Mouse (Mus musculus) brain, embryonic 14.5 days (tissue): Measurements from ENCODE around the gene Scamp3.

Experiments used
- CTCF ChIP-seq: fragments of 200-500 bp; IDR thresholded peaks from 2 replicates; pipeline ENCODE4 v1.5.1; 2012; ENCODE audit warnings: inconsistent platforms, mild to moderate bottlenecking, moderate library complexity, borderline replicate concordance; ENCODE audit not compliant: insufficient read depth, insufficient read length; ENCODE audit errors: extremely low read depth
- POLR2A ChIP-seq: fragments of 200-500 bp; IDR thresholded peaks from 2 replicates; pipeline ENCODE4 v1.6.1; 2012; ENCODE audit warnings: mild to moderate bottlenecking, inconsistent platforms, borderline replicate concordance; ENCODE audit not compliant: poor library complexity, insufficient read depth, insufficient read length, severe bottlenecking; ENCODE audit errors: extremely low read depth

DNA sequence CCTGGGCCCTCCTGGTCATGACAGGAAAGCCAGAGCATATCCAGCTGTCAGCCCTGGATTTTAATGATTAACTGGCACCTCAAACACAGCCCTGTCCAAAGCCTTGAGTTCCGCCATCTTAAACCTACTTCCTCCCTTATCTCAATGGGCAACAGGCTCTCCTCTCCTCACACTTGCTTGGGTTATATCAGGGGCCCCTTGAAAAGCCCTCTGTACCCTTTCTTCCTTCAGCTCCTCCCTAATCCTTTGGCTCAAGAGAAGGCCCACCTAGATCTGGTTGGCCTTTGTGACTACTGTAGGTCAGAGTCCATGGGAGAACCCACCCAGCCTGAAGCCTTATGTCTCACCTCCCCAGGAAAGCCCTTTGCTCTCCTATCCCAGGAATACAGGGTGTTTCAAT lies 43.5 kb upstream of the Scamp3 start:
- no peak for TF ChIP-seq CTCF
- no peak for TF ChIP-seq POLR2A
